Mouse (Mus musculus): ENCODE results near the gene Cacna1b. TPM values are rescaled to one million over a fixed set of nuclear protein-coding genes. Genes with fewer than 3 reads are reported as not detected.
A peak's percentile ranks its signal among the peaks of the same experiment; 100 is the strongest.

Gene Cacna1b
- 0.06 TPM for polyA plus RNA-seq (2012; fragmentation: generic; extraction: Trizol)

DNA sequence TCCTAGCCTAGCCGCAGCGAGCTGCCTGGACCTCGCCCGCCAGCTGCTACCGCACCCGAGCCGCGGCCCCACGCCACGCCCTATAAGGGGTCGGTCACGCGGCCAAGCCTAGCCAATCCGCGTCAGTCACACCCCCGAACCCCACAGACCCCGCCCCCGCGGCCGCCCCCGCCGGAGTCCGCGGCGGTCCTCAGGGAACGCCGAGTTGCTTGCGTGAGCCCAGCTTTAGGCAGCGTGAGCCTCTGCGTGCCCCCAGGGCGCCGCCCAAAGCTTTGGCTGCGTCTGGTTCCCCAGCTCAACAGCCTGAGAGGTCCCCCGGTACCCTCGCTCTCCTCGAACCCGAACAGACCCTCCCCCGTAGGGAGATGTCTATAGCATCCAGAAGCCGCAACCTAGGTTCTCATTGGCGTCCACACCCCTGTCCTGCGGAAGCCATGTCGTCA, at the start of gene Cacna1b:
TSS of gene Cacna1b (minus strand) at position 38 of the 443 bp plus-strand sequence.
- TF ChIP-seq MYOG (IDR thresholded peaks at IDR 0.05; ENCODE audit: control insufficient read depth in 1 of 3, insufficient read depth in 1 of 3, insufficient read length in 2 of 3, low read depth in 2 of 3) (peak in 1 of 3 experiments; percentile 11), MYOD1 (IDR thresholded peaks at IDR 0.05; ENCODE audit: control insufficient read depth in 1 of 3, insufficient read length in 2 of 3, low read depth in 2 of 3) (peak in 1 of 3 experiments; percentile 17), TCF3 (IDR thresholded peaks at IDR 0.05; ENCODE audit: insufficient read length, low read depth) (no peak)

DNA sequence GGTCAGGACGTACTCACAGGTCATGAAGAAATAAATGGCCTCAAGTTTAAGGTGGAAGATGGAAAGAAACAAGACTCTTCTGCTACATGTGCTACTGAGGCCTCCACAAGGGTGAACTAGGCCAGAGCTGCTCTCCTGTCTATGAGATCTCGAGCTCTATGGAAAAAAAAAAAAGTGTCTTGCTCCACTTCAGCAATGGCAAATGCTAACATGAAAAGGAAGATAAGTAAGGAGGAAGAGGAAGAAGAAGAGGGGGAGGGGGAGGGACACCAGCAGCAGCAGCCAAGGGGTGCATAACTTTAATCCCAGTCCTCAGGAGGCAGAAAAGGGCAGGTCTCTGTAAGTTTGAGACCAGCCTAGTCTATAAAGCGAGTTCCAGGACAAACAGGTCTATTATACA, 46.8 kb upstream of the Cacna1b start:
- Histone ChIP-seq H3K36me3 (ENCODE audit: control insufficient read depth, insufficient read depth) (peaks cover 41% of the 10 kb centered on the region), H3K79me2 (ENCODE audit: control insufficient read depth, insufficient read depth) (no peaks in the 10 kb centered on the region)

More for the DNA sequence above, at the start of gene Cacna1b:
- Histone ChIP-seq H3K4me3 (no peak within 1 kb of the TSS), H3K27me3 (ENCODE audit: control insufficient read depth, insufficient read depth, insufficient read length) (peaks cover 18% of the 10 kb centered on the region), H3K79me2 (ENCODE audit: control insufficient read depth, insufficient read depth) (no peaks in the 10 kb centered on the region), H3ac (ENCODE audit: control insufficient read depth, insufficient read length) (no peak within 1 kb of the TSS), H3K36me3 (ENCODE audit: control insufficient read depth, insufficient read depth) (no peaks in the 10 kb centered on the region), H3K4me2 (ENCODE audit: low read depth) (no peak within 1 kb of the TSS)

DNA sequence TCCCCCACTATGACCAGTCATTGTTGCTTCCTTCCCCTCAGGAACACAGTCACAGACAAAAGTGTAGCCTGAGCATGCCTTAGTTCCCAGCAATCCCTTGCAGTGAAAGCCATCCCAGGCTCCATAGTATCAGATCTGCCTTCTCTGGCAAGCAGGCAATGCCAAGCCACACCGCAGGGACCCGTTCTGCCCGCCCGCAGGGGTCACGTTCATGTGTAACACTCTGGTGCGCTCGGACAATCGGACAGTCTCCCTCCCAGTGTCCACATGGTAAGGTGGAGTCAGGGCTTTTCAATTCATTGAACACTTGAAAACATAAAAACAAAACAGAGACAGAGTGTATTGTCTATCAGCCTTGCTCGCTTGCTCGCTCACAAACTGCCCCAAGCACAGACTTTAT, 44.7 kb upstream of the Cacna1b start:
- no peaks in the 10 kb centered on the region for H3K27me3 ChIP-seq (ENCODE audit: control insufficient read depth, insufficient read depth, insufficient read length)
- H3ac ChIP-seq (ENCODE audit: control insufficient read depth, insufficient read length) = no peak overlapping the region
- no peak overlapping the region for H3K4me3 ChIP-seq
- H3K4me2 ChIP-seq (ENCODE audit: low read depth) = no peak overlapping the region
- H3K79me2 ChIP-seq (ENCODE audit: control insufficient read depth, insufficient read depth) = no peaks in the 10 kb centered on the region
- H3K36me3 ChIP-seq (ENCODE audit: control insufficient read depth, insufficient read depth) = peaks cover 46% of the 10 kb centered on the region
- no peak for TF ChIP-seq SRF (IDR thresholded peaks at IDR 0.05; ENCODE audit: control insufficient read depth, insufficient read length, low read depth)
- no peak for TF ChIP-seq USF1 (IDR thresholded peaks at IDR 0.05; ENCODE audit: low read depth)
- no peak for TF ChIP-seq REST (IDR thresholded peaks at IDR 0.05; ENCODE audit: insufficient read depth, insufficient read length)
- no peak for TF ChIP-seq POLR2AphosphoS2 (IDR thresholded peaks at IDR 0.05; ENCODE audit: insufficient read length, low read depth)
- no peak for TF ChIP-seq MYOG (IDR thresholded peaks at IDR 0.05; ENCODE audit: control insufficient read depth in 1 of 3, insufficient read depth in 1 of 3, insufficient read length in 2 of 3, low read depth in 2 of 3)
- no peak for TF ChIP-seq TCF12 (IDR thresholded peaks at IDR 0.05; ENCODE audit: insufficient read depth, poor library complexity, severe bottlenecking)
- no peak for TF ChIP-seq TCF3 (IDR thresholded peaks at IDR 0.05; ENCODE audit: insufficient read length, low read depth)
- no peak for TF ChIP-seq E2F4 (IDR thresholded peaks at IDR 0.05; ENCODE audit: insufficient read depth)

More for the DNA sequence above, 46.8 kb upstream of the Cacna1b start:
- Histone ChIP-seq H3ac (ENCODE audit: control insufficient read depth, insufficient read length) (no peak overlapping the region), H3K27me3 (ENCODE audit: control insufficient read depth, insufficient read depth, insufficient read length) (no peaks in the 10 kb centered on the region), H3K4me3 (no peak overlapping the region), H3K4me2 (ENCODE audit: low read depth) (no peak overlapping the region)
- TF ChIP-seq TCF12 (IDR thresholded peaks at IDR 0.05; ENCODE audit: insufficient read depth, poor library complexity, severe bottlenecking) (no peak), MAX (IDR thresholded peaks at IDR 0.05; ENCODE audit: low read depth) (no peak), TCF3 (IDR thresholded peaks at IDR 0.05; ENCODE audit: insufficient read length, low read depth) (no peak), SRF (IDR thresholded peaks at IDR 0.05; ENCODE audit: control insufficient read depth, insufficient read length, low read depth) (no peak), POLR2AphosphoS2 (IDR thresholded peaks at IDR 0.05; ENCODE audit: insufficient read length, low read depth) (no peak), MYOG (IDR thresholded peaks at IDR 0.05; ENCODE audit: control insufficient read depth in 1 of 3, insufficient read depth in 1 of 3, insufficient read length in 2 of 3, low read depth in 2 of 3) (no peak), E2F4 (IDR thresholded peaks at IDR 0.05; ENCODE audit: insufficient read depth) (no peak), POLR2A (IDR thresholded peaks at IDR 0.05; ENCODE audit: insufficient read length, low read depth) (no peak), CEBPB (IDR thresholded peaks at IDR 0.05; ENCODE audit: insufficient read depth, poor library complexity, severe bottlenecking) (no peak)

DNA sequence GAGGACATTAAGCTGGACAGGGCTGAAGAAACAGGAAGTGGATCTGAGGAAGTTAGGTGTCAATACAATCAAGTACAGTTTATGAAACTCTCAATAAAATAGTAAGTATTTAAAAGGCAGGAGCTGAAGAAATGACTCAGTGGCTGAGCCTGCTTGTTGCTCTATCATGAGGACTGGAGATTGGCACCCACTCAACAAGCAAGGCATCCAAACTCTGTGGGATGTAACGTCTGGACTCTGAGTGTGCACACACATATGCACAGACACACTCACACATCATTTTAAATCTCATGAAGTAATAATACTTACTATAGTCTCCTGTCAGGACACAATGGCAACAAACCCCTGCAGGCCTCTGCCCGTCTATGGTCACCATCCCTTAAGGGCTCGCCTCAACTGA, 44.1 kb upstream of the Cacna1b start:
- H3K27me3 ChIP-seq (ENCODE audit: control insufficient read depth, insufficient read depth, insufficient read length) = no peaks in the 10 kb centered on the region
- no peak overlapping the region for H3K4me3 ChIP-seq
- no peak for TF ChIP-seq SRF (IDR thresholded peaks at IDR 0.05; ENCODE audit: control insufficient read depth, insufficient read length, low read depth)
- TF ChIP-seq TCF3 (IDR thresholded peaks at IDR 0.05; ENCODE audit: insufficient read length, low read depth) = no peak
- TF ChIP-seq REST (IDR thresholded peaks at IDR 0.05; ENCODE audit: insufficient read depth, insufficient read length) = no peak
- TF ChIP-seq E2F4 (IDR thresholded peaks at IDR 0.05; ENCODE audit: insufficient read depth) = no peak
- TF ChIP-seq POLR2A (IDR thresholded peaks at IDR 0.05; ENCODE audit: insufficient read length, low read depth) = no peak
- TF ChIP-seq USF1 (IDR thresholded peaks at IDR 0.05; ENCODE audit: low read depth) = no peak
- no peak for TF ChIP-seq CEBPB (IDR thresholded peaks at IDR 0.05; ENCODE audit: insufficient read depth, poor library complexity, severe bottlenecking)
- TF ChIP-seq MYOG (IDR thresholded peaks at IDR 0.05; ENCODE audit: control insufficient read depth in 1 of 3, insufficient read depth in 1 of 3, insufficient read length in 2 of 3, low read depth in 2 of 3) = no peak
- no peak for TF ChIP-seq MYOD1 (IDR thresholded peaks at IDR 0.05; ENCODE audit: control insufficient read depth in 1 of 3, insufficient read length in 2 of 3, low read depth in 2 of 3)
- no peak for TF ChIP-seq TCF12 (IDR thresholded peaks at IDR 0.05; ENCODE audit: insufficient read depth, poor library complexity, severe bottlenecking)
- TF ChIP-seq MAX (IDR thresholded peaks at IDR 0.05; ENCODE audit: low read depth) = no peak

DNA sequence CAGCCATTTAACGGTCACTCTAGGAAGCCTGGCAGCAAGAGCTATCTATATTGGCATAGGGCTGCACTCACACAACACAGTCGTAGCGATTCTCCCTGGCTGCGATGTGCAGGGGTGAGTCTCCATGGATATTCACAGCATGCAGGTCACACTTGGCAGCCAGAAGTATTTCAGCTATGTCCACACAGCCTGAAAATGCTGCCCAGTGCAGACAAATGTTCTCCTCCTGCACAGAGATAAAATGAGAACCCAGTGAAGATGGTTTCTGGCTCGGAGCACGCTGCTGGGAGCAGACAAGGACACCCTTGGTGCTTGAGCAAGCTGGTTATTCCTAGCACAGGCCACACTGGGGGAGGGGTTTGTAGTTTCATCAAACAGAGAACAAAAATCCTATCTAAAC, 43.2 kb upstream of the Cacna1b start:
- TF ChIP-seq MYOD1 (IDR thresholded peaks at IDR 0.05; ENCODE audit: control insufficient read depth in 1 of 3, insufficient read length in 2 of 3, low read depth in 2 of 3) (no peak), TCF3 (IDR thresholded peaks at IDR 0.05; ENCODE audit: insufficient read length, low read depth) (no peak)
- Histone ChIP-seq H3K79me2 (ENCODE audit: control insufficient read depth, insufficient read depth) (no peaks in the 10 kb centered on the region), H3K36me3 (ENCODE audit: control insufficient read depth, insufficient read depth) (peaks cover 55% of the 10 kb centered on the region), H3K4me2 (ENCODE audit: low read depth) (no peak overlapping the region), H3K4me3 (no peak overlapping the region), H3ac (ENCODE audit: control insufficient read depth, insufficient read length) (no peak overlapping the region), H3K27me3 (ENCODE audit: control insufficient read depth, insufficient read depth, insufficient read length) (no peaks in the 10 kb centered on the region)

More for the DNA sequence above, 44.1 kb upstream of the Cacna1b start:
- peaks cover 46% of the 10 kb centered on the region for H3K36me3 ChIP-seq (ENCODE audit: control insufficient read depth, insufficient read depth)
- H3K4me2 ChIP-seq (ENCODE audit: low read depth) = no peak overlapping the region
- no peaks in the 10 kb centered on the region for H3K79me2 ChIP-seq (ENCODE audit: control insufficient read depth, insufficient read depth)
- no peak overlapping the region for H3ac ChIP-seq (ENCODE audit: control insufficient read depth, insufficient read length)
